In the genomic region with DNA sequence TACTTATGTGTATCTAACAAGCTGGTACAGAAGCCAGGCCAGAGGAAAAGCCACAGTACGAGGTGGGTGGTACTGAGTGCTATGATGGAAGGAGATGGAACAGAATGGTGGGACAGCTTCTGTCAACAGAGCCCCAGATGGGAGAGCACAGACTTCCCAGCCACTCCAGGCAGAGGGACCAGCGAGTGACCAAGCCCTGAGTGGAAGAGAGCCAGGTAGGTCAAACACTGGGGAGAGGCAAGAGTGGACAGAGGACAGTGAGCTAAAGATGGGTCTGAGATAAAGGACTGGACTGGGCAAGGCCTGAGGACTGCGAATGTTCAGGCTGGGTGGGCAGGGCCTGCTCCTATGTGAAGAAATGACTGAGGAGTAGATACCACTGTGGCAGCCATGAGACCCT, we compare ENCODE assay signal across 15 mouse cellular contexts.
"Had no signal": no experiment of that assay in that cellular context is flagged by ENCODE, and none has a peak within 500 bp of the region (broad histone marks: within the 10 kb centered on the region; RNA-seq: fewer than 3 reads in every experiment).

No protein-coding gene starts in this region.

- H3K27ac ChIP-seq: kidney, embryonic 15.5 days; limb, embryonic 13.5 days; liver, embryonic 14.5 days; macrophage; neural tube, embryonic 15.5 days had no signal

- H3K27me3 ChIP-seq: kidney, embryonic 15.5 days; limb, embryonic 13.5 days; neural tube, embryonic 15.5 days had no signal

- DNase-seq: kidney, postnatal 25 days; layer of hippocampus, adult 9-11 months; layer of hippocampus, postnatal 36 days; lung, adult 2 months; lung, postnatal 10 days; right cerebral cortex, adult 18-20 months; right cerebral cortex, postnatal 25 days; thymus, postnatal 36 days had no signal

- H3K4me1 ChIP-seq: kidney, embryonic 15.5 days; megakaryocyte, embryonic 14.5 days; neural tube, embryonic 15.5 days had no signal

- H3K4me3 ChIP-seq: kidney, embryonic 15.5 days; limb, embryonic 13.5 days; megakaryocyte, embryonic 14.5 days; myocyte; neural tube, embryonic 15.5 days had no signal
